Mouse (Mus musculus) brain, embryonic 14.5 days (tissue): ENCODE measurements around the gene C1qtnf4. TPM values are rescaled to one million over a fixed set of nuclear protein-coding genes. Genes with fewer than 3 reads are reported as not detected.
A peak's percentile ranks its signal among the peaks of the same experiment; 100 is the strongest.

Source experiments
- DNase-seq: peaks from one replicate; pipeline ENCODE4 v3.0.0-alpha.2; 2011; ENCODE audit warnings: low read depth
- CTCF ChIP-seq: fragments of 200-500 bp; IDR thresholded peaks from 2 replicates; pipeline ENCODE4 v1.5.1; 2012; ENCODE audit warnings: inconsistent platforms, mild to moderate bottlenecking, moderate library complexity, borderline replicate concordance; ENCODE audit not compliant: insufficient read depth, insufficient read length; ENCODE audit errors: extremely low read depth
- POLR2A ChIP-seq: fragments of 200-500 bp; IDR thresholded peaks from 2 replicates; pipeline ENCODE4 v1.6.1; 2012; ENCODE audit warnings: mild to moderate bottlenecking, inconsistent platforms, borderline replicate concordance; ENCODE audit not compliant: poor library complexity, insufficient read depth, insufficient read length, severe bottlenecking; ENCODE audit errors: extremely low read depth
- polyA plus RNA-seq: library from polyadenylated mRNA; depleted of rRNA; stranded (reverse); fragments of >200 nt; gene quantifications from 2 replicates; pipeline ENCODE4 v1.2.3, GENCODE M21; 2012; rRNA removed

The C1qtnf4 gene
- polyA plus RNA-seq, 1 experiment: 182 TPM

GRCm38 (mm10) chr2:90916560-90917232, 31.0 kb downstream of the C1qtnf4 start:
- TF ChIP-seq CTCF (no peak), POLR2A (no peak)
- DNase-seq: peak; percentile 63

GRCm38 (mm10) chr2:90917233-90917998, 31.8 kb downstream of the C1qtnf4 start:
- TF ChIP-seq POLR2A (peak; percentile 50; the same call in 1 of the 2 replicates), CTCF (no peak)
- DNase-seq: peak; percentile 68

GRCm38 (mm10) chr2:90917999-90918698, 32.5 kb downstream of the C1qtnf4 start:
- TF ChIP-seq CTCF (no peak), POLR2A (no peak)
- peak; percentile 25 for DNase-seq

DNA sequence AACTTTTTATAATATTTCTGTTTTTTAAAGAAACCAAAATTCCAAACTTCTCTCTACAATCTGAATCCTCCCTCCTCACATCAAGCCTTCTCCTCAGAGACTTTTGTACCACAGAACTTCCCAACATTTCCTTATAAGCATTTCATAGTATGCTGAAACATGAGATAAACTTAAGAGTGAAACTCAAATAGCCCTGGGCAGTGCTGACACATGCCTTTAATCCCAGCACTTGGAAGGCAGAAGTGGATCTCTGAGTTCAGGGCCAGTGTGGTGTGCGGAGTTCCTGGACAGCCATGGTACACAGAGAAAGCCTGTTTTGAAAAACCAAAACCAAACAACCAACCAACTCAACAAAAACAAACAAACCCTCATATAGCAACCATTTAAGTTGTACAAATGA, 35.5 kb downstream of the C1qtnf4 start:
- DNase-seq: no peak
- no peak for TF ChIP-seq POLR2A
- TF ChIP-seq CTCF: no peak

DNA sequence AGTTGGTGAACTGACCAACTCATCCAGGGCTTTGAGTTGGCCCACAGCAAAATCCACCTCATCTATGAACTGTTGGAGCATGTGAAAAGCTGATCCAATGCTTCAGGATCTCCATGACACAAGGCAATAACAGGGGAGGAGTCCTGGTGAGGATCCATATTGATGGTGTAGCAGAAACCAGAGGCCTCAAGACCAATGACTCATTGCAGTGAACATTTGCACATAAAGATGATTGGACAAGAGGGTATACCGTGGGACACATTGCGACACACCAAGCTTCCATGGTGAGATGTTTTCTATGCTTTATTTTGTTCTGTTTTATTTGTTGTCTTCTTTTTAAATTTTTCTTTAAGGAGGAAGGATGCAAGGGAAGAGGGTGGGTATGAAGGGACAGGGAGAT, 37.0 kb downstream of the C1qtnf4 start:
- no peak for DNase-seq
- TF ChIP-seq CTCF: no peak
- no peak for TF ChIP-seq POLR2A

DNA sequence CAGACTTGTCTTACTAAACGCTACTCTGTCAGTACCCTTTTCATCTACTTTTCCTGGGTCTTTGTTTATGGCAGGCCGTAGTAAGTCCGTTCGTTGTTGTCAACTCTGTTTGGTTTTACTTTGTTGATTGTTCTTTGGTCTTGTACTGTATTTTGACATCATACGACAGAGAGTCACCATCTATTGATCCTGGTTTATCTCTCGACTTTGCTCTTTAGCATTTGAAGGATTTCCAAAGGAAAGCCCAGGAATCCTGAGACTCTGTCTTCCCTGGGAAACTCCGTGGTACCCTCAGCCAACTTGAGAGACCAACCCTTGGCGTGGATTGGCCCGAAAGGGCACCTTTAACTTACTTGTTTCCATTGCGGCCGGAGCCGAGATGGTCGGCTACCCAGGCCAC, 42.9 kb downstream of the C1qtnf4 start:
- TF ChIP-seq POLR2A: no peak
- TF ChIP-seq CTCF: no peak
- DNase-seq: no peak

DNA sequence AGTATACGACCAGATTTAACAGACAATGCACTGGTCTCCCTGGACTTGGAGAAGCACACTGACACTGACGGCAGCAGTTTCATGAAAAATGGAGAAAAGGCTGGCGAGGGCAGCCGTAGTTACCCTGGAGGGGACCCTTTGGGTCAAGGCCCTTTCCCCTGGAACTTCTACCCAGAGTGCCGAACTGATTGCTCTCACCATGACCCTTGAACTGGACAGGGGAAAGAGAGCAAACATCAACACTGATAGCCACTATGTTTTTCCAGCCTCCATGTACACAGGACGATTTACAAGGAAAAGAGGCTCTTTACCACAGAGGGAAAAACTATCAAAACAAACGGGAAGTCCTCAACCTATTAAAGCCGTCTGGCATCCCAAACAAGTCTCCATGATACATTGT, 46.2 kb downstream of the C1qtnf4 start:
- DNase-seq: no peak
- TF ChIP-seq POLR2A (no peak), CTCF (no peak)

DNA sequence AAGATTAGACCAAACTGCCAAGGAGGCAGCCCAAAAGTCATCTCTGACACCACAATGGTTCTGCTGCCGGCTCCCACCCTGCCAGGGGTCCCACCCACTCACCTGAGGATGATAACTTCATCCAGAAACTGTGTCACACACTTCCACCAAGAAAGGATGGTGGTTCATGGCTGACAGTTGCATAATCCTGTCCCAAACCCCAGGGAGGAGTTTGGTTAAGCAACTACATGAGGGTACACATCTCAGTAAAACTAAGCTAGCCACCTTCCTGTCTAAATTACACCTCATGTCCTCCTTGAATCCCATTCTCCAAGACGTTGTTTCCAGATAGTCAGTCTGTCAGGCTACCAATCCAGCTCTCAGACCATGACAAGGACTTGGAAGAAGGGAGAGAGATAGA, 46.6 kb downstream of the C1qtnf4 start:
- no peak for TF ChIP-seq POLR2A
- no peak for TF ChIP-seq CTCF
- DNase-seq: no peak

- no peak for DNase-seq
- TF ChIP-seq CTCF (no peak), POLR2A (no peak)
Observed at GRCm38 (mm10) chr2:90938362-90938761, 52.7 kb downstream of the C1qtnf4 start.

DNA sequence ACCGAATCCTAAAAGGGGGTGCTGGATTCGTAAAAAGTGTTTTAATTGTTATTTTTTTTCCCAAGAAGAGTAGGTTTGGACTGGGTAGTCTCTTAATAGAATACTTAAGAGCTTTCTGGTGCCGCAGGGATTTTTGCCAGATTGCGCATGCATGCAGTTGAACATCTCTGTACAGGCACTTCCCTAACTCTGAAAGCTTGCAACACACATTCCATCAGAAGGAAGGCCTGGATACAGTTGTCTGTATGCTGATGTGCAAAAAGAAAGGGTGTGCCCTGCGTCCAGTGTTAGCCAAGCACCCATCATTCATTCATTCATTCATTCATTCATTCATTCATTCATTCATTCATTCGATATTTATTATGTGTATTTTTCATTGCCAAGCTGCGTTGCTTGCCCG, 54.1 kb downstream of the C1qtnf4 start:
- TF ChIP-seq CTCF: no peak
- TF ChIP-seq POLR2A: no peak
- DNase-seq: peak; percentile 55

Other genes with a start within 250 kb of the C1qtnf4 start
- 23.1 and 24.1 TPM in 2 replicates for gene Nup160, start 208.6 kb upstream of the C1qtnf4 start, polyA plus RNA-seq
- 97.7 and 124 TPM in 2 replicates for gene Fnbp4, start 140.5 kb upstream of the C1qtnf4 start, polyA plus RNA-seq
- gene Agbl2, start 103.1 kb upstream of the C1qtnf4 start, polyA plus RNA-seq: 0.72 and 1.4 TPM in 2 replicates
- gene Mtch2, start 38.7 kb upstream of the C1qtnf4 start, polyA plus RNA-seq: 145 and 167 TPM in 2 replicates
- gene Kbtbd4, start 18.9 kb downstream of the C1qtnf4 start, polyA plus RNA-seq: 42.3 and 44.8 TPM in 2 replicates
- 144 and 185 TPM in 2 replicates for gene Ndufs3, start 19.0 kb downstream of the C1qtnf4 start, polyA plus RNA-seq
- gene Celf1, start 54.5 kb downstream of the C1qtnf4 start, polyA plus RNA-seq: 119 and 130 TPM in 2 replicates
- gene Rapsn, start 149.8 kb downstream of the C1qtnf4 start, polyA plus RNA-seq: 0.83 and 1.1 TPM in 2 replicates
- gene Psmc3, start 168.1 kb downstream of the C1qtnf4 start, polyA plus RNA-seq: 159 and 160 TPM in 2 replicates
- gene Slc39a13, start 184.6 kb downstream of the C1qtnf4 start, polyA plus RNA-seq: 50.7 and 58.1 TPM in 2 replicates
- 5.1 and 5.3 TPM in 2 replicates for gene Spi1, start 196.5 kb downstream of the C1qtnf4 start, polyA plus RNA-seq
- 0.03 TPM in 1 of 2 replicates, not detected in the other for gene Mybpc3, start 232.3 kb downstream of the C1qtnf4 start, polyA plus RNA-seq